Mouse (Mus musculus): ENCODE results near the gene Gzmm. TPM values are rescaled to one million over a fixed set of nuclear protein-coding genes. Genes with fewer than 3 reads are reported as not detected.
A peak's percentile ranks its signal among the peaks of the same experiment; 100 is the strongest.
"Not testable (repeated sequence)": the region's sequence is repeated elsewhere in the genome, so short reads cannot be mapped to it uniquely, and the experiment has no call there.

The Gzmm gene
- polyA plus RNA-seq, 1 experiment from 2014 or later: 1.1 TPM

- Histone ChIP-seq H3K9ac (peak overlapping the region; percentile 13; the same call in 1 of the 2 replicates), H3K4me3 (no peak overlapping the region), H3K9me3 (no peaks in the 10 kb centered on the region), H3K4me1 (replicated peaks) (no peaks in the 10 kb centered on the region), H3K27me3 (no peaks in the 10 kb centered on the region), H3K27ac (no peak overlapping the region), H3K36me3 (no peaks in the 10 kb centered on the region), H3K4me2 (no peak overlapping the region)
- ATAC-seq (ENCODE audit: low FRiP score): peak; percentile 11; the same call in 1 of the 2 replicates
- 70% methylated on average over 13 of the region's 13 CpGs for WGBS
Observed at GRCm38 (mm10) chr10:79695231-79696128, 6.7 kb downstream of the Gzmm start.

GRCm38 (mm10) chr10:79696129-79696651 is 7.4 kb downstream of the Gzmm start:
- WGBS: 70% methylated on average over 9 of the region's 9 CpGs
- Histone ChIP-seq H3K4me2 (no peak overlapping the region), H3K9ac (no peak overlapping the region), H3K4me1 (replicated peaks) (no peaks in the 10 kb centered on the region), H3K27ac (0 out of 2 replicates have a peak overlapping the region, but pooled peaks have one; percentile 23), H3K9me3 (no peaks in the 10 kb centered on the region), H3K4me3 (no peak overlapping the region), H3K27me3 (no peaks in the 10 kb centered on the region), H3K36me3 (no peaks in the 10 kb centered on the region)
- no peak for ATAC-seq (ENCODE audit: low FRiP score)

- WGBS: 76% methylated on average over 6 of the region's 6 CpGs
- Histone ChIP-seq H3K27me3 (no peaks in the 10 kb centered on the region), H3K4me1 (replicated peaks) (no peaks in the 10 kb centered on the region), H3K27ac (no peak overlapping the region), H3K36me3 (no peaks in the 10 kb centered on the region), H3K4me3 (no peak overlapping the region), H3K9me3 (no peaks in the 10 kb centered on the region), H3K9ac (no peak overlapping the region), H3K4me2 (no peak overlapping the region)
- no peak for ATAC-seq (ENCODE audit: low FRiP score)
Observed at GRCm38 (mm10) chr10:79697916-79698315, 9.1 kb downstream of the Gzmm start.

- Histone ChIP-seq H3K4me2 (no peak overlapping the region), H3K9me3 (no peaks in the 10 kb centered on the region), H3K4me1 (replicated peaks) (no peaks in the 10 kb centered on the region), H3K27me3 (no peaks in the 10 kb centered on the region), H3K36me3 (no peaks in the 10 kb centered on the region), H3K4me3 (no peak overlapping the region), H3K27ac (no peak overlapping the region; the same call in 1 of the 2 replicates), H3K9ac (no peak overlapping the region)
- no peak for ATAC-seq (ENCODE audit: low FRiP score)
- 95% methylated on average over 6 of the region's 6 CpGs for WGBS
Observed at GRCm38 (mm10) chr10:79698459-79698858, 9.6 kb downstream of the Gzmm start.

- 55% methylated on average over 7 of the region's 7 CpGs for WGBS
- no peak overlapping the region for H3K4me3 ChIP-seq
- H3K27me3 ChIP-seq: no peaks in the 10 kb centered on the region
- no peaks in the 10 kb centered on the region for H3K36me3 ChIP-seq
- 0 out of 2 replicates have a peak overlapping the region, but pooled peaks have one; percentile 24 for H3K9ac ChIP-seq
- ATAC-seq (ENCODE audit: low FRiP score): no peak
- H3K4me2 ChIP-seq: no peak overlapping the region
- no peak overlapping the region for H3K27ac ChIP-seq
- H3K9me3 ChIP-seq: no peaks in the 10 kb centered on the region
- H3K4me1 ChIP-seq (replicated peaks): peaks cover 9% of the 10 kb centered on the region
Observed at GRCm38 (mm10) chr10:79700676-79701075, 11.9 kb downstream of the Gzmm start.

GRCm38 (mm10) chr10:79701443-79702129 is 12.8 kb downstream of the Gzmm start:
- Histone ChIP-seq H3K27me3 (no peaks in the 10 kb centered on the region), H3K36me3 (no peaks in the 10 kb centered on the region), H3K4me1 (replicated peaks) (peaks cover 18% of the 10 kb centered on the region), H3K4me3 (no peak overlapping the region), H3K27ac (0 out of 2 replicates have a peak overlapping the region, but pooled peaks have one; percentile 6), H3K4me2 (no peak overlapping the region), H3K9me3 (no peaks in the 10 kb centered on the region), H3K9ac (0 out of 2 replicates have a peak overlapping the region, but pooled peaks have one; percentile 13)
- no peak for ATAC-seq (ENCODE audit: low FRiP score)
- WGBS: 69% methylated on average over 10 of the region's 10 CpGs

- H3K9me3 ChIP-seq; H3K27me3 ChIP-seq; H3K27ac ChIP-seq; H3K4me3 ChIP-seq; H3K9ac ChIP-seq; H3K4me2 ChIP-seq; H3K36me3 ChIP-seq; ATAC-seq (ENCODE audit: low FRiP score): not testable (repeated sequence)
- peaks cover 32% of the 10 kb centered on the region for H3K4me1 ChIP-seq (replicated peaks)
- WGBS: 86% methylated on average over 4 of the region's 4 CpGs
Observed at GRCm38 (mm10) chr10:79702970-79703369, 14.2 kb downstream of the Gzmm start.

- Histone ChIP-seq H3K9ac (peak overlapping the region; percentile 87; the same call in 1 of the 2 replicates), H3K27me3 (no peaks in the 10 kb centered on the region), H3K27ac (peak overlapping the region; percentile 83), H3K36me3 (peaks cover 5% of the 10 kb centered on the region), H3K4me1 (replicated peaks) (peaks cover 35% of the 10 kb centered on the region), H3K9me3 (no peaks in the 10 kb centered on the region), H3K4me2 (peak overlapping the region; percentile 94), H3K4me3 (peak overlapping the region; percentile 66)
- WGBS: 79% methylated on average over 10 of the region's 10 CpGs
- ATAC-seq (ENCODE audit: low FRiP score): no peak
Observed at GRCm38 (mm10) chr10:79703541-79703940, 14.7 kb downstream of the Gzmm start.

GRCm38 (mm10) chr10:79704065-79704969 is 15.5 kb downstream of the Gzmm start, which contains the start of gene Bsg:
Gene Bsg, plus strand, starts transcription at chr10:79704491.
- no peaks in the 10 kb centered on the region for H3K9me3 ChIP-seq
- ATAC-seq (ENCODE audit: low FRiP score): peak; percentile 95
- peak within 1 kb of the TSS; percentile 87 for H3K9ac ChIP-seq
- under 1% methylated on average over 59 of the region's 65 CpGs for WGBS
- H3K4me1 ChIP-seq (replicated peaks): peaks cover 41% of the 10 kb centered on the region
- H3K36me3 ChIP-seq: peaks cover 13% of the 10 kb centered on the region
- no peaks in the 10 kb centered on the region for H3K27me3 ChIP-seq
- H3K27ac ChIP-seq: peak within 1 kb of the TSS; percentile 83
- peak within 1 kb of the TSS; percentile 94 for H3K4me2 ChIP-seq
- H3K4me3 ChIP-seq: peak within 1 kb of the TSS; percentile 66

GRCm38 (mm10) chr10:79704970-79705360 is 16.1 kb downstream of the Gzmm start:
- peak overlapping the region; percentile 94 for H3K4me2 ChIP-seq
- peak overlapping the region; percentile 83 for H3K27ac ChIP-seq
- ATAC-seq (ENCODE audit: low FRiP score): no peak; the same call in 1 of the 2 replicates
- peaks cover 41% of the 10 kb centered on the region for H3K4me1 ChIP-seq (replicated peaks)
- H3K9me3 ChIP-seq: no peaks in the 10 kb centered on the region
- 5% methylated on average over 10 of the region's 10 CpGs for WGBS
- H3K4me3 ChIP-seq: peak overlapping the region; percentile 66
- H3K9ac ChIP-seq: peak overlapping the region; percentile 87
- H3K36me3 ChIP-seq: peaks cover 20% of the 10 kb centered on the region
- H3K27me3 ChIP-seq: no peaks in the 10 kb centered on the region

- Histone ChIP-seq H3K27ac (no peak overlapping the region; the same call in 1 of the 2 replicates), H3K27me3 (no peaks in the 10 kb centered on the region), H3K4me1 (replicated peaks) (peaks cover 41% of the 10 kb centered on the region), H3K4me2 (peak overlapping the region; percentile 94), H3K9me3 (no peaks in the 10 kb centered on the region), H3K4me3 (peak overlapping the region; percentile 66), H3K36me3 (peaks cover 29% of the 10 kb centered on the region), H3K9ac (peak overlapping the region; percentile 87)
- WGBS: 86% methylated on average over 5 of the region's 5 CpGs
- ATAC-seq (ENCODE audit: low FRiP score): no peak
Observed at GRCm38 (mm10) chr10:79705951-79706350, 17.1 kb downstream of the Gzmm start.

Measured in hindbrain, embryonic 13.5 days (tissue).